Mouse (Mus musculus) embryonic facial prominence, embryonic 11.5 days (tissue): ENCODE measurements at regions not wholly inside any gene's neighbourhood (a gene's known extent, or its start where the extent isn't known, plus 50 kb on each side); places are given as distances from the start of the nearest gene placed in this dataset.

Source experiments
- ATAC-seq: fragments of 200-750 bp; cut with Nextera tagmentation; replicated peaks from 2 replicates; pipeline ENCODE4 v1.8.0; 2017; ENCODE audit warnings: low read depth; ENCODE audit not compliant: insufficient number of reproducible peaks, low FRiP score, low TSS enrichment
- DNase-seq: peaks from one replicate; pipeline ENCODE4 v3.0.0-alpha.2; 2015; ENCODE audit warnings: low spot score
- H3K27ac ChIP-seq: fragments of 300-500 bp; sonication (generic); replicated peaks from 2 replicates; pipeline ENCODE4 v1.5.1; 2014; ENCODE audit warnings: mild to moderate bottlenecking, low read depth, low read length, control low read depth
- H3K27me3 ChIP-seq: fragments of 300-500 bp; sonication (generic); 2 replicates; pipeline ENCODE4 v1.6.1; 2014; ENCODE audit warnings: mild to moderate bottlenecking, low read length, moderate library complexity, mixed read lengths; ENCODE audit not compliant: control insufficient read depth, insufficient read depth
- H3K36me3 ChIP-seq: fragments of 300-500 bp; sonication (generic); replicated peaks from 2 replicates; pipeline ENCODE4 v1.6.1; 2014; ENCODE audit warnings: low read depth, mild to moderate bottlenecking, low read length, moderate library complexity, mixed read lengths; ENCODE audit not compliant: control insufficient read depth, insufficient read depth
- H3K4me1 ChIP-seq: fragments of 300-500 bp; sonication (generic); 2 replicates; pipeline ENCODE4 v1.6.1; 2014; ENCODE audit warnings: low read length, mixed read lengths; ENCODE audit not compliant: control insufficient read depth, insufficient read depth
- H3K4me2 ChIP-seq: fragments of 300-500 bp; sonication (generic); 2 replicates; pipeline ENCODE4 v1.6.1; 2014; ENCODE audit warnings: low read depth, mild to moderate bottlenecking, control low read depth, low read length, moderate library complexity
- H3K4me3 ChIP-seq: fragments of 300-500 bp; sonication (generic); 2 replicates; pipeline ENCODE4 v1.5.1; 2014; ENCODE audit warnings: low read depth, low read length, control low read depth
- H3K9ac ChIP-seq: fragments of 300-500 bp; sonication (generic); replicated peaks from 2 replicates; pipeline ENCODE4 v1.6.1; 2014; ENCODE audit warnings: mild to moderate bottlenecking, control low read depth, low read length
- H3K9me3 ChIP-seq: fragments of 300-500 bp; sonication (generic); replicated peaks from 2 replicates; pipeline ENCODE4 v1.6.1; 2016; ENCODE audit warnings: mild to moderate bottlenecking, low read length, inconsistent platforms, mixed read lengths; ENCODE audit not compliant: control insufficient read depth
- WGBS: fragments of 180-500 bp; shearing (Covaris S2); extraction: QIAGEN DNeasy Blood & Tissue Kit; methylation state at CpG from one replicate; pipeline ENCODE4 v1.1.7; 2014; 5-methylcytosine and 5-hydroxymethylcytosine counted together

DNA sequence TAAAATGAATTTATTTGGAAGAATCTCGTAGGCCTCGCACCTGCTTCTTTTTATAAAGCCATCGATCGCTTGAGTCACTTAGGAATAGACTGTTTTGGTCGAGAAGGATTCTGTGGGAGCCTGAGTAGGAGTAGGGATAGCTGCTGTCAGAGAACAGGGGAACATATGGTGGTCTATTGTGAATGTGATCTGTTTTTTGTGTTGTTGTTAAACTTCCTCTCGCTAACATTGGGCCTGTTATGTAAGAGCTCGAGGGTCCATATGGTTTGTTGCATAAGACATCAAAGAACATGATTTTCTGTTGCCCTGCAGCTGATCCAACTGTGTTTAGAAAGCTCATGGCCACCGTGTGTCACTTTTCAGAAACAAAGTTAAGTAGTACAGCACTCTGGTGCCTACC is 126.9 kb upstream of the Jun start:
- Histone ChIP-seq H3K36me3 (no peaks in the 10 kb centered on the region), H3K4me2 (no peak overlapping the region), H3K9ac (no peak overlapping the region), H3K4me1 (no peaks in the 10 kb centered on the region), H3K27ac (no peak overlapping the region), H3K9me3 (no peaks in the 10 kb centered on the region), H3K27me3 (no peaks in the 10 kb centered on the region), H3K4me3 (no peak overlapping the region)
- DNase-seq: no peak
- ATAC-seq: no peak
- WGBS: 78% methylated on average over 8 of the region's 8 CpGs

DNA sequence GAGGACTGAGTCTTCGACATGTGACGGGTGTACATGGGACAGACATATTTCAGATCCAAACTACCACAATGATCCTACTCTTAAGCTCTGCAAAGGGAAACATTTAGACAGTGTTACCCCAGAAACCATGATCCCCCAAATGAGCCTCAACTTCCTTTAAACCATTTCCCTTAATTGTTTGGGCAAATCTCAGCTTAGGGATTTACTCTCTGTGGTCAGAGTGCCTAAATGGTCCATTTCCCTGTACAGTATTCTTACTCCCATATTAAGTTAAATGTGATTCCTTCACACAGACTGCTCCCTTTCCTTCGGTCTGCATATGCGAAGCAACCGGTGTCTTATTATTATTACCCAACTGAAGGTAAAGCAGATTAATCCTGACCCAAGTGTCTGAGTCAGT is 128.4 kb upstream of the Jun start:
- Histone ChIP-seq H3K36me3 (no peaks in the 10 kb centered on the region), H3K4me3 (no peak overlapping the region), H3K4me1 (no peaks in the 10 kb centered on the region), H3K4me2 (no peak overlapping the region), H3K27ac (no peak overlapping the region), H3K9ac (no peak overlapping the region), H3K27me3 (no peaks in the 10 kb centered on the region), H3K9me3 (no peaks in the 10 kb centered on the region)
- WGBS: 92% methylated on average over 5 of the region's 5 CpGs
- ATAC-seq (no peak), DNase-seq (no peak)

DNA sequence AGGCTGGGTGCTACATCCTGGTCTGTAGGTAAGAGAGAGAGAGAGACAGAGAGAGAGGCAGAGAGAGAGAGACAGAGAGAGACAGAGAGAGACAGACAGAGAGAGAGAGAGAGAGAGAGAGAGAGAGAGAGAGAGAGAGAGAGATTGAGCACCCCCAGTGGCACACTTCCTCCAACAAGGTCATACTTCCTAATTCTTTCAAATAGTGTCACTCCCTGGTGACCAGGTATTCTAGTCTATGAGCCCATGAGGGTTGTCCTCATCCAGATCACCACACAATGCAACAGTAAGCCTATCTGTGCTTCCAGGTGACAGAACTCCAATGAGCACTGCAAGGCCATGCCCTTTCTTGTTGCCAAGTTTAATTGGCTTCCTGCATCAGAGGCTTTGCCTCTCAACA is 129.0 kb upstream of the Jun start:
- Histone ChIP-seq H3K4me2 (no peak overlapping the region), H3K27ac (no peak overlapping the region), H3K4me3 (no peak overlapping the region), H3K36me3 (no peaks in the 10 kb centered on the region), H3K27me3 (no peaks in the 10 kb centered on the region), H3K9me3 (no peaks in the 10 kb centered on the region), H3K4me1 (no peaks in the 10 kb centered on the region), H3K9ac (no peak overlapping the region)
- DNase-seq (no peak), ATAC-seq (no peak)

DNA sequence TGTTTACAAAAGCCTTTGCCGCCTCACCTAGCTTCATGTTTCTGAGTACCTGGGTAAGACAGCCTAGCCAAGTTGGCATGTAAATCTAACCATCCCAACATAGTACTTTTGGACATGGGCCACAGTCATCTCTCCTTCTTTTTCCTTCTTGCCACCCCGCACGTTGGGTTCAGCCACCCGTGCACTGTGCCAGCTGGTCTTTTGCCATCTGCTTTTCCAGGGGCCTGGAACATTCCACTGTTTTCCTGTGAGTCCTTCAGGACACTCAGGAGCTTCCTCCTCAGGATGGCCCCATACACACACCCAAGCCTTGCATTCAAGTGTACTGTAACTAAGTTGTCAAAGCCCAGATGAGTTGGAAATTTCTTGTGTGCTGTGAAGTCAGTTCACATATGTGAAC is 132.2 kb upstream of the Jun start:
- Histone ChIP-seq H3K4me2 (no peak overlapping the region), H3K4me3 (no peak overlapping the region), H3K27ac (no peak overlapping the region), H3K9me3 (no peaks in the 10 kb centered on the region), H3K9ac (no peak overlapping the region), H3K36me3 (no peaks in the 10 kb centered on the region), H3K4me1 (no peaks in the 10 kb centered on the region), H3K27me3 (no peaks in the 10 kb centered on the region)
- ATAC-seq: no peak
- WGBS: 90% methylated on average over 4 of the region's 4 CpGs
- DNase-seq: no peak

DNA sequence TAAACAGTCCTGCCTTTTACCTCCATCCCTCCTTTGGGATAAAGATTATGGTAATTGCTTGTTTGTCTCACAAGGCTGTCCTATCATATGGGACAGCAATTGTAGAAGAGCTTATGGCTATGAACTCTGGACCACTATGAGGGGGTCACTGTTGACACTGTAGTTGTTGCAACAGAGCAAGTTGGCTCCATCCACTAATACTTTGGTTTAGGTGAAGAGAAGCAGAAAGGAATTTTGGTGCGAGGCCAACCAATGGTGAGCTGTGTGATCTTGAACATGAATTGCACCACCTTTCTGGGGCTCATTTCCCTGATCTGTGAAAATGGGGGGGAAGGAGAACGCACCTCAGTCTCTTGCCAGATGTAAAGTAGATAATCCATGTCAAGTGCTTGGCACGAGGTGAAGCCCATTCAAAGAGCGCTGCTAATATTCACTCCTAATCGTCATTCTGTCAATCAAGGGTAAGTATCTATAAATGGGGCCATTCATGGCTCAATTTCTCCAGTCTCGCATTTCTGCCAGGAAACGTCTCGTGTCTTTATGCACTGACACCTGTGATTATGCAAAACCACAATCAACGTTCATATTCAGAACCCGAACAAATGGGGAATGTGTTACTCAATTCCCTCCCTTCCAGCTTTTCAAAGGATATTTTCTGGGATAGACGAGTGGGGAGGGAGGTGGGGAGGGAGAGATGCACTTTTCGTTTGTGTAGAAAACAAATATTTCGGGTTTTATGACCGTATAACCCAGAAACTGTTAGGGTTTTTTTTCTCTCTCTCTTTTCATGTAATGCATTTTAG is 133.3 kb upstream of the Jun start:
- no peak overlapping the region for H3K4me2 ChIP-seq

DNA sequence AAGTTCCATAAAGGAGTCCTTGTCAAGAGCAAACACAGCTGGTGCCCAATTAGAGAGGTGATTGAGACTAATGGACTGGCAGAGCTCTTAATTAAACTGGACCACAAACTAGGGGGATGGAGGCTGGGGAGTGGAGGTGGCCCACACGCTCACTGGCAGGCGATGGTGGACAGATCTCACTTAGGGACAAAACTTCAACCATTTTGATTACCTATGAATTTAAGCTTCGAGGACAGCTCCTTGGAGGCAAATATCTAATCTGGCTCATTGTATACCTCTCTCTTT is 133.8 kb upstream of the Jun start:
- H3K4me3 ChIP-seq: no peak overlapping the region
- WGBS: 66% methylated on average over 3 of the region's 3 CpGs
- H3K36me3 ChIP-seq: no peaks in the 10 kb centered on the region
- ATAC-seq (no peak), DNase-seq (no peak)
- no peaks in the 10 kb centered on the region for H3K4me1 ChIP-seq
- H3K9me3 ChIP-seq: no peaks in the 10 kb centered on the region
- H3K27me3 ChIP-seq: no peaks in the 10 kb centered on the region
- H3K27ac ChIP-seq: no peak overlapping the region
- no peak overlapping the region for H3K4me2 ChIP-seq
- H3K9ac ChIP-seq: no peak overlapping the region

More for the DNA sequence above, 133.3 kb upstream of the Jun start:
- no peak overlapping the region for H3K27ac ChIP-seq
- no peaks in the 10 kb centered on the region for H3K36me3 ChIP-seq
- H3K9me3 ChIP-seq: no peaks in the 10 kb centered on the region
- ATAC-seq: no peak
- H3K4me3 ChIP-seq: no peak overlapping the region
- 57% methylated on average over 14 of the region's 14 CpGs for WGBS
- DNase-seq: peak; percentile 25
- H3K27me3 ChIP-seq: no peaks in the 10 kb centered on the region
- no peak overlapping the region for H3K9ac ChIP-seq
- no peaks in the 10 kb centered on the region for H3K4me1 ChIP-seq

DNA sequence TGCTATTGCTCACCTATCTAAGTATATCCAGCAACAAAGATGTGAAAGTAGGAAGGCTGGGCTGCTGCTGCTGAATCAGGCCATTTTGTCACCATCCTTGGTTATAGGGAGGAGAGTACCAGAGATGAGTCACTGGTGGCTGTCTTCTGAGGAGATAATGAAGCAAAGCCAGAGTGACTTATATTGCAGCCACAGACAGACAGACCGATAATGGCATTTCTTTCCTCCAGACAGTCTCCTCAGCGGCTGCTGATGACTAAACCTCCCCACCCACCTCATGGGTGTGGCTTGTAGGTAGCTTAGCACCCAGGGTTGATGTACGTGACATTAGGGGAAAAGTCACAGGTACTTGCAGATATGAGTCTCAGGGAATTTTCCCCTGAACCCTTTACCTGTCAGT is 136.1 kb upstream of the Jun start:
- 89% methylated on average over 3 of the region's 3 CpGs for WGBS
- Histone ChIP-seq H3K36me3 (no peaks in the 10 kb centered on the region), H3K4me2 (no peak overlapping the region), H3K9ac (no peak overlapping the region), H3K9me3 (no peaks in the 10 kb centered on the region), H3K4me1 (no peaks in the 10 kb centered on the region), H3K27ac (no peak overlapping the region), H3K27me3 (no peaks in the 10 kb centered on the region), H3K4me3 (no peak overlapping the region)
- DNase-seq: no peak
- ATAC-seq: no peak

DNA sequence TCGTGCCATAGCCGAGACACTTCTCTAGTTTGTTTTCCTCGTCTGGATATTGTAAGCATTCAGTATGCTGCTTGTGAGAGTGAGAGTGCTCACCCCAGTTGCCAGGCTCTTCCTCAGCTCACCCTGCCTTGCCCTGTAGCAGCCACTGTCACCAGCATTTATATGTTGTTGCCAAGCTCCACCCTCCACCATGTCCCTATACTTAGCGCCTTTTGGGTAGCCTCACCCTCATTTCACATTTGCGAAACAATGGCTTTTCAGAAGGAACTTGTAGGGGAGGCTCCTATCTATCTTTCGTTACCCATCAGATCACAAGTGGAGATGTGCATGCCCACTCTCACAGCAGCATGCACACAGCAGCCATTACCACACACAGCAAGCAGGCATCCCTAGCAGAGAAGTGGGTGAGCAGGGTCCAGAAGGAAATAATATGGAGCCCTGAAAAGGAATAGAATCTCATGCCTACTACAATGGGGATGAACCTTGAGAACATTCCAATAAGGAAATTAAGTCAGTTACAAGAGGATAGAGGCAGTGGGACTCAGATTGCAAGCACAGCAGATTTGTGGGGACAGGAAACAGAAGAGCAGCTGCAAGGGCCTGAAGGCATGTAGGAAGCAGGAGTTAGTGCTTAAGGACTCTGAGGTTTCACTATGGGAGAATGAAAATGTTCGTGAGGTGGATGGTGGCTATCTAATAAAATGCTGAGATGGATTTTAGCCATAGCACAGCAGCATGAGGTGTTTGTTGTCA is 139.8 kb upstream of the Jun start:
- DNase-seq (no peak), ATAC-seq (no peak)
- no peaks in the 10 kb centered on the region for H3K4me1 ChIP-seq
- H3K4me3 ChIP-seq: no peak overlapping the region
- no peaks in the 10 kb centered on the region for H3K36me3 ChIP-seq
- H3K4me2 ChIP-seq: no peak overlapping the region
- H3K9me3 ChIP-seq: no peaks in the 10 kb centered on the region
- no peaks in the 10 kb centered on the region for H3K27me3 ChIP-seq
- 85% methylated on average over 7 of the region's 7 CpGs for WGBS
- H3K9ac ChIP-seq: no peak overlapping the region
- H3K27ac ChIP-seq: no peak overlapping the region
